Comparison of ENCODE assay signal across 23 mouse cellular contexts in genomic region chr5:27194975-27195374, GRCm38 (mm10).
DNase-seq lines count a peak whose midpoint lies in the region; ATAC-seq lines count a peak whose summit lies in the region.
"Had no signal": no experiment of that assay in that cellular context is flagged by ENCODE, and none has a peak within 500 bp of the region (broad histone marks: within the 10 kb centered on the region; RNA-seq: fewer than 3 reads in every experiment).

No protein-coding gene starts in this region.

- H3K4me1 ChIP-seq in hindbrain, embryonic 13.5 days (replicated peaks), result peaks cover 11% of the 10 kb centered on the region
- H3K4me1 ChIP-seq in neural tube, embryonic 15.5 days, result no peaks in the 10 kb centered on the region
- H3K4me1 ChIP-seq: embryonic facial prominence, embryonic 10.5 days; heart, embryonic 15.5 days; midbrain, embryonic 12.5 days had no signal

- DNase-seq in heart, adult 11 months, result peak; percentile 89
- no peak for DNase-seq in heart, postnatal 4 days
- peak; percentile 4 for DNase-seq in thymus, postnatal 14 days
- no peak for DNase-seq in thymus, postnatal 4 days
- no peak for DNase-seq in urinary bladder, postnatal 10 days (ENCODE audit: low spot score)
- DNase-seq: adrenal gland, postnatal 36 days; retina, postnatal 1 day; thymus, adult 18-20 months had no signal

- ATAC-seq in hindbrain, embryonic 13.5 days (ENCODE audit: low FRiP score), result no peak
- ATAC-seq in neural tube, embryonic 15.5 days (ENCODE audit: low FRiP score), result no peak
- ATAC-seq: forebrain, embryonic 14.5 days; intestine, embryonic 16.5 days; Patski had no signal

- peak overlapping the region; percentile 12; the same call in 1 of the 2 replicates for H3K4me3 ChIP-seq in macrophage (ENCODE audit: inconsistent target)
- H3K4me3 ChIP-seq in hindbrain, embryonic 13.5 days, result no peak overlapping the region
- no peak overlapping the region for H3K4me3 ChIP-seq in neural tube, embryonic 15.5 days (replicated peaks)
- H3K4me3 ChIP-seq: embryonic facial prominence, embryonic 10.5 days; heart, embryonic 15.5 days; layer of hippocampus, adult 2 months; left cerebral cortex, adult 2 months; midbrain, embryonic 12.5 days; myocyte had no signal

- H3K27me3 ChIP-seq in hindbrain, embryonic 13.5 days, result no peaks in the 10 kb centered on the region
- H3K27me3 ChIP-seq in neural tube, embryonic 15.5 days (replicated peaks), result no peaks in the 10 kb centered on the region
- H3K27me3 ChIP-seq: heart, embryonic 15.5 days; midbrain, embryonic 12.5 days; Patski had no signal

- no peaks in the 10 kb centered on the region for H3K9me3 ChIP-seq in hindbrain, embryonic 13.5 days
- H3K9me3 ChIP-seq in neural tube, embryonic 15.5 days (replicated peaks), result no peaks in the 10 kb centered on the region
- H3K9me3 ChIP-seq: embryonic facial prominence, embryonic 10.5 days; heart, embryonic 15.5 days had no signal

- no peaks in the 10 kb centered on the region for H3K36me3 ChIP-seq in macrophage (ENCODE audit: inconsistent target)
- no peaks in the 10 kb centered on the region for H3K36me3 ChIP-seq in hindbrain, embryonic 13.5 days
- no peaks in the 10 kb centered on the region for H3K36me3 ChIP-seq in neural tube, embryonic 15.5 days
- H3K36me3 ChIP-seq: embryonic facial prominence, embryonic 10.5 days; heart, embryonic 15.5 days; midbrain, embryonic 12.5 days had no signal

- no peaks in the 10 kb centered on the region for H3K79me2 ChIP-seq in macrophage (ENCODE audit: inconsistent target)

- 0% methylated on average over 1 of the region's 1 CpGs for WGBS in macrophage (ENCODE audit: missing documents)
- 86% methylated on average over 1 of the region's 1 CpGs for WGBS in hindbrain, embryonic 13.5 days
- WGBS in neural tube, embryonic 15.5 days, result 78% methylated on average over 1 of the region's 1 CpGs

- H3K27ac ChIP-seq in macrophage, result peak overlapping the region; percentile 61
- no peak overlapping the region for H3K27ac ChIP-seq in hindbrain, embryonic 13.5 days
- no peak overlapping the region for H3K27ac ChIP-seq in neural tube, embryonic 15.5 days (replicated peaks)
- H3K27ac ChIP-seq: embryonic facial prominence, embryonic 10.5 days; heart, embryonic 15.5 days; hindbrain, embryonic 14.5 days; kidney, postnatal 0 days; layer of hippocampus, adult 2 months; left cerebral cortex, adult 2 months; liver, embryonic 14.5 days; midbrain, embryonic 12.5 days had no signal

- no peak overlapping the region for H3K9ac ChIP-seq in hindbrain, embryonic 13.5 days
- no peak overlapping the region for H3K9ac ChIP-seq in neural tube, embryonic 15.5 days (replicated peaks)
- H3K9ac ChIP-seq: heart, embryonic 15.5 days; hindbrain, embryonic 14.5 days; liver, embryonic 14.5 days; midbrain, embryonic 12.5 days had no signal

- H3K4me2 ChIP-seq in hindbrain, embryonic 13.5 days, result no peak overlapping the region
- no peak overlapping the region for H3K4me2 ChIP-seq in neural tube, embryonic 15.5 days
- H3K4me2 ChIP-seq: heart, embryonic 15.5 days; hindbrain, embryonic 14.5 days; midbrain, embryonic 12.5 days had no signal

Comparison
In these comparisons a context has a peak if more than half of its experiments do, and no peak if none do; other contexts are left out.
1. DNase-seq: peak in heart, adult 11 months (single experiment) and thymus, postnatal 14 days (single experiment); none in heart, postnatal 4 days (single experiment), thymus, postnatal 4 days (single experiment) and urinary bladder, postnatal 10 days (single experiment).